Mouse (Mus musculus) bone marrow macrophage, adult 2 months (primary cell): ENCODE measurements around the gene Epb41l1.

ENCODE experiments used
- CTCF ChIP-seq: IDR thresholded peaks from 2 replicates; pipeline ENCODE4 v1.5.1; 2012; ENCODE audit warnings: low read depth, mild to moderate bottlenecking, low read length, moderate library complexity
- POLR2A ChIP-seq: IDR thresholded peaks from 2 replicates; pipeline ENCODE4 v1.6.1; 2012; ENCODE audit warnings: mild to moderate bottlenecking, low read depth, low read length, borderline replicate concordance

- no peak for TF ChIP-seq CTCF
- no peak for TF ChIP-seq POLR2A
Measured at GRCm38 (mm10) chr2:156468890-156469289, 48.2 kb downstream of the Epb41l1 start.
